Mouse (Mus musculus) lung, adult 2 months (tissue): ENCODE results near the gene Vtn.

ENCODE experiments used
- CTCF ChIP-seq: fragments of 200-500 bp; IDR thresholded peaks from 2 replicates; pipeline ENCODE4 v1.5.1; 2011; ENCODE audit warnings: mild to moderate bottlenecking, low read length, control low read depth; ENCODE audit not compliant: insufficient read depth
- POLR2A ChIP-seq: fragments of 200-500 bp; IDR thresholded peaks from 2 replicates; pipeline ENCODE4 v1.6.1; 2011; ENCODE audit warnings: low read depth, mild to moderate bottlenecking, control low read depth, low read length, borderline replicate concordance; ENCODE audit errors: extremely low read depth

GRCm38 (mm10) chr11:78523241-78523955 is 24.5 kb downstream of the Vtn start:
- TF ChIP-seq CTCF, result no peak
- TF ChIP-seq POLR2A, result no peak
